Mouse (Mus musculus): ENCODE measurements around the gene 4930426L09Rik.
"Not testable (repeated sequence)": the region's sequence is repeated elsewhere in the genome, so short reads cannot be mapped to it uniquely, and the experiment has no call there.

DNA sequence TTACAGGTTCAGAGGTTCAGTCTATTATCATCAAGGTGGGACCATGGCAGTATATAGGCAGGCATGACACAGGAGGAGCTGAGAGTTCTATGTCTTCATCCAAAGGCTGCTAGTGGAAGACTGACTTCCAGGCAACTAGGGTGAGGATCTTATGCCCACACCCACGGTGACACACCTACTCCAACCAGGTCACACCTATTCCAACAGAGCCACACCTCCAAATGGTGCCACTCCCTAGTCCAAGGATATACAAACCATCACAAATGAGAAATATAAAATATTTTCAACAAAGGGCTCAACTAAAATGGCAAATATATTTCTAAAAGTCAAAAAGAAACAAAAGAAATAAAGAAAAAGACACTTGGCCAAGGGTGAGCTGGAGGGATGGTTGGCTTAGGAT lies 12.4 kb downstream of the 4930426L09Rik start:
- TF ChIP-seq ZC3H11A (IDR thresholded peaks at IDR 0.05; ENCODE audit: borderline replicate concordance, low read depth, low read length); CHD2 (IDR thresholded peaks at IDR 0.05; ENCODE audit: low read depth, low read length); MAFK (IDR thresholded peaks at IDR 0.05; ENCODE audit: insufficient read depth, low read depth, low read length); ZNF384 (IDR thresholded peaks at IDR 0.05; ENCODE audit: low read depth, low read length); HCFC1 (IDR thresholded peaks at IDR 0.05; ENCODE audit: borderline replicate concordance, insufficient read depth, low read length): not testable (repeated sequence)

Data from ES-E14 (cell line).